Mouse (Mus musculus): ENCODE data around the gene 4930524J08Rik.

DNA sequence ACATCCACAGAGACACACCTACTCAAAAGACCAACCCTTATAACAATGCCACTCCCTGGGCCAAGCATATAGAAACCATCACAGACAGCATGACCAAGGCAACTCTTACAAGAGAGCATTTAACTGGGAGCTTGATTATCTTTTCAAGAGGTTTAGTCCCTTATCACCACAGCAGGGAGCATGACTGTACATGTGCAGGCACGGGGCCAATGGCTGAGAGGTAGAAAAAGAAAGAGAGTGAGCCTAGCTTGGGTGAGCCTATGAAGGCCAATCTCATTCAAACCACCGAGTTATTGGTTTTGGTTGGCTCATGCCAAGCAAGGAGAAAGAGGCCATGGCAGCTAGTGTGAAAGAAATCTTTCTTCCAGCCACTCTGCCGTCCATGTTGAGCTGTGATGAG lies 26.6 kb downstream of the 4930524J08Rik start:
- TF ChIP-seq CTCF (IDR thresholded peaks at IDR 0.05) (no peak), EP300 (IDR thresholded peaks at IDR 0.05) (no peak)
